Mouse (Mus musculus): ENCODE results near the gene Carm1.
"Not testable (repeated sequence)": the region's sequence is repeated elsewhere in the genome, so short reads cannot be mapped to it uniquely, and the experiment has no call there.

Gene Carm1

GRCm38 (mm10) chr9:21546789-21547074 lies at the start of gene Carm1:
Gene Carm1, plus strand, starts transcription at chr9:21546894.
- no peak for DNase-seq

DNA sequence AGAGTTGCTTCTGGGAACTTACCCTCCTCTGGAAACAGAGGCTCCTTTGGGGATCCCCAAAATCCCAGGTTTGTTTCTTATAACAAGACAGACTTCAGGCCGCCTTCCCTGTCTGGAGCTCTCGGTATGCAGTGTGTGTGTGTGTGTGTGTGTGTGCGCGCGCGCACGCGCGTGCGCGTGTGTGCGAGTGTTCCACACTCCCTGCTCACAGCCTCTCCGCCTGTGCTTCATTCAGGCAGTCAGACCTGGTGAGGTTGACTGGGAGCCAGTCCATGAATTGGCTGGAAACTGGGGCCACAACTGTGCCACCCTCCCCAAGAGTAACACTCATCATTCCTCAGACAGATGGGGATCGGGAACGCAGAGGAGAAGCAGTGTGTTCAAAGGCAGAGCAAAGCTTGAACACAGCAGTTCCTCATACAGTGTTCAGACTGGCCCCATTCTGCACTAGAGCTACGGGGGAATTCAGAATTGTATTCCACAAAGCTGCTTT lies 49.6 kb upstream of the Carm1 start:
- DNase-seq, result no peak

DNA sequence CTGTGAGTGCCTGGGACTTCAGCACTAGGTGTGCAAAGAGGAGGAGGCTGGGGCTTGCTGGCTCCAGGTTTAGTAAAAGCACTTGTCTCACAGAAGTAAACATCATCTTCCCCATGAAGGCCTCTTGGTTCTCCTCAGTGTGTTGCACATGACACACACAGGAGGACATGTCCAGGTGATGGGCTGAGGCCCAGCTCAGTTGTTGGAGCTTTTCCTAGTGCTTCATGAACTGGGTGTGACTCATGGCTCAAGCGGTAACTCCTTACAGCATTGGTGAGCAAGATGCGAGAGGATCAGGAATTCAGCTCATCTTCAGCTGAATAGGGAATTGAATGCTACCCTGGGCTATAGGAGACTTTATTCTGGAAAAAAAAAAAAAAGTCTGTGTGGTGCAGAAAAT lies 49.0 kb upstream of the Carm1 start:
- no peak for DNase-seq

DNA sequence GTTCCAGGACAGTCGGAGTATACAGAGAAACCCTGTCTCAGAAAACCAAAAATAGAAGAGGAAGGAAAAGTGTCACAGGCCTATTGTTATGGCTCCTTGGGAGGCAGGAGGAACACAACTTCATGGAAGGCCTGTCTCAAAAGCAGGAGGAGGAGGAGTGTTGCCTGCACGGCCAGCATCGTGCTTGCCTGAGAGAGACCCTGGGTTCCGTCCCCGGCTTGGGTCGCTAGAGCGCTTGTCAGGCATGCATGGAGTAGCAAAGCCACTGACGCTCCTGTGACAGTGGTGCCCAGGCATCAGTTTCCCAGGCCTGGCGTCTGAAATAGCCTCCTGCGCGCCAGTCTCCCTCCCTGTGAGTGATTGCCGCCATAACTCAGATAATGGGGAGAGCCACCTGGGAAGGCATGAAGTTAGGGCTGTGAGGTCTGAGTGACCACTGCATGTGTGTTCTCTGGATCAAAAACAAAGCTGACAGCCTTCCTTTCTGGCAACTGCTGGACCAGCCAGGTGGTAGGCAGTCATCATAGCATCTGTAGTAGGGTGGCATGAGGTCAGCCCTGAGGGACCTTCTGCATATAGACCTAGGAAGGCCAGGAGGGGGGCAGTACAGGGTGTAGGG lies 48.3 kb upstream of the Carm1 start:
- no peak for DNase-seq

DNA sequence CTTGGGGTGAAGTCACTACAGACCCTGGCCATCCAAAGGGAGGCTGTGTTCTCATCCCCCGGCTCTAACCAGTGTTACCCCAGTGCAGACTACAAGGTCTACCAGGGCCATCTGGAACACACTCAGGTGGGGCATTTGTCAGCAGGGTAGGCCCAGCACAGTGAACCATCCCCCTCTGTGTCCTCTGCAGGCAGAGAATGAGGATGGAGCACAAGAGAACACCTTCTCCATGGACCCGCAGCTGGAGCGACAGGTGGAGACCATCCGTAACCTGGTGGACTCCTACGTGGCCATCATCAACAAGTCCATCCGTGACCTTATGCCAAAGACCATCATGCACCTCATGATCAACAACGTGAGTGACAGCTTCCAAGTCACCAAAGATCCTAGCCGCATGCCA lies 43.3 kb upstream of the Carm1 start:
- no peak for DNase-seq

DNA sequence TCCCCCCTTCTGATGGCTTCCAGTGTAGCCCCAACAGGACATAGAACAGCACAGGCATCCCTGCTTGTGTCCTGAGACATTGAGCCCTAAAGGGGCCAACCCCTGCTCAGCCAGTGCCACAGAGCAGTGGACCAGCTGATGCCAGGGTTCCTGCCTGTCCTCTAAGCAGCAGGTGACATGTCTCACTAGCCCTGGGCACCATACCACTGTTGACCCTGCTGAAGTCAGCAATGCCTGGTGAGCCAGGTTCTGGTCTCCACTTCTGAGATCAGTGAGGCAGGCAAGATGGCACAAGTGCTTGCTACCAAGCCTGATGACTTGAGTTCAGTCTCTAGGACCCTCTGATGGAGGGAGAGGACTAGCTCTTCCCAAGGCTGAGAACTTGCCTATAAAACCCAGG lies 40.9 kb upstream of the Carm1 start:
- DNase-seq, result no peak

DNA sequence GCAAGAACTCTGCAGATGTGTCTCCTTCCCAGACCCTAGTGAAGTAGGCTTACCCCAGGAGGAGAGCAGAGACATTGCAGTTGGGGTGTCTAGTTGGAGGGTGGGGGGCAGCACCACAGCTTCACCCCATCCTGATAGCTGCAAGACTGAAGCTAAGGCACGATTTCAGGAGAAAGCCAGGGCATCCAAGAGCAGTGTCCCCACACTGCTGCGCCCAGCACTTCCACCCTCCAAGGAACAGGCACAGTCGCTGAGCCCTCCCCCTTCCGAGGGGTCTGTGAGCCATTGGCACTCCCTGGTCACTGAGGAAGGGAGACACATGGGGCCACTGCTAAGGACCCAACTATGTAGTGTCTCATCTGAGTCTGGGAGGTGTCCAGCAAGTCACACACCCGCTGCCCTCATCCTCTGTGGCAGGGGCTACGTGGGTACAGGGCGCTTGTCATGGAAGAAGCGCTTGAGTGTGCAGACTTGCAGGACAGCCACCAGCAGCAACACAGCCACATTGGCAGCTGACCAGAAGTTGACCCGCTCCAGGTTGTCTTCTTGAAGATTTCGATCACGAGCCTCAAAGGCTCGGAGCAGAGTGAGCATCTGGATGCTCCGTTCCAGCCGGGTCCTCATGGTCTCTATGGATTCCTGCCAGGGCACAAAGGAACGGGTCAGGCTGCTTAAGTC lies 38.8 kb upstream of the Carm1 start:
- DNase-seq, result peak in 1 of 2 experiments; percentile 41

DNA sequence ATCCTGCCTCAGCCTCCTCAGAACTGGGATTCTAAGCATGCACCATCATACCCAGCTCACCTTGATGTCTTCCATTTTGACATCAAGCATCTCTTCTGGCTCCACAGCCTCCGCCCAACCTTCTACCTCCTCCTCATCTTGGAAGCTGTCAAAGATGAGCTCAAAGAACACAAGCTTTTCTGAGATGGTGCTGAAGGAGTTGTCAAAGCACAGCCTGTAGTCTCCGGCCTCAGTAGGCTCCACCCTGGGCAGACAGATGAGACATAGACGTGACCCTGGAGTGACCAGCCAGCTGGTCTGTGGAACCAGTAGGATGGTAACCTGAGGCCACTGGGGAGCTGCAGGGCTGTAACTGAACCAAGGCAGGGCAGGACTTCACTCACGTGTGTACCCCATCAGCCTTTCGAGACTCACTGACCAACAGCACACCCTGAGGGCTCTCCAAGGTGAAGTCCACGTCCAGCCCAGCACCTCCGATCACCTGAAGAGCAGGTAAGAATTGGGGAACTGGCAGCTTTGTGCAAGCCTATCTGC lies 37.8 kb upstream of the Carm1 start:
- DNase-seq, result no peak

- DNase-seq, result peak; percentile 95 to 96
Measured at GRCm38 (mm10) chr9:21509772-21510688, 36.7 kb upstream of the Carm1 start, which contains the start of gene Tmed1. Gene Tmed1, minus strand, starts transcription at chr9:21510252.

DNA sequence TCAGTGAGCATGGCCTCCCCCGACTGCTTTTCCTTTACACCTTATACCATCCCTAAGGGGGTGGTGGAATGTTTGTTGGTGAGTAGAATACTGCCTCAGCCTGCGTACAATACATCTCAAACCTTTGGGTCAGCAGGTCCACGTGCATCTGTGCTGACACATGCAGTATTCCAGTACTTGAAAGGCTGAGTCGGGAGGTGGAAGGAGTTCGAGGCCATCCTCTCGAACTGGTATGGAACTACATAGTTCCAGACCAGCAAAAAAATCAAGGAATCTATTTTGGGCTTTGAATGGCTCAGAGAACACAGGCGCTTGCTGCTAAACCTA lies 36.0 kb upstream of the Carm1 start:
- no peak for DNase-seq

GRCm38 (mm10) chr9:21511052-21511451 lies 35.6 kb upstream of the Carm1 start:
- no peak for DNase-seq

DNA sequence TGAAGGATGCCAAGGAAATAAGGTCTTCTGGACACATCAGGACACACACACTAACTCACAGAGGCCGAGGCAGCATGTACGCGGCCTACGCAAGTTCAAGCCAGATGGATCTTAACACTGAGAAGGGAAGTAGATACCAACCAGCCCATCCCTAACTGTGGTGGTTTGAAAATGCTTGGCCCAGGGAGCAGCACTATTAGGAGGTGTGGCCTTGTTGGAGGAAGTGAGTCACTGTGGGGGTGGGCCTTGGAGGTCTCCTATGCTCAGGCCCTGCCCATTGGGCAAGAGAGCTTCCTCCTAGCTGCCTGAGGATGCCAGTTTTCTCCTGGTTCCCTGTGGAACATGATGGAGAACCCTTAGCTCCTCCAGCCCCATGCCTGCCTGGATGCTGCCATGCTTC lies 33.2 kb upstream of the Carm1 start:
- DNase-seq, result no peak

GRCm38 (mm10) chr9:21517947-21518495 lies 28.7 kb upstream of the Carm1 start:
- DNase-seq, result no peak

DNA sequence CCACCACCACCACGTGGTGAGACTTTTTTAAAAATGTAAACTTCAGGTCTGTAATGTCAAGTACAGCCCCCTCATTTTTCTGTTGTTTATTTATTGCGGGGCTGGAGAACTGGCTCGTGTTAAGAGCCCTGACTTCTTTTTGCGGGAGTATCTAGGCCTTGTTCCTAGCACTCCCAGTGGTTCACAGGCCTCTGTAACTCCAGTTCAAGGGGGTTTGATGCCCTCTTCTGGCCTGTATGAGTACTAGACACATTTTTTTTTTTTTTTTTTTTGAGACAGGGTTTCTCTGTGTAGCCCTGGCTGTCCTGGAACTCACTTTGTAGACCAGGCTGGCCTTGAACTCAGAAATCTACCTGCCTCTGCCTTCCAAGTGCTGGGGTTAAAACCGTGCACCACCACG lies 28.0 kb upstream of the Carm1 start:
- not testable (repeated sequence) for DNase-seq

GRCm38 (mm10) chr9:21525142-21525936 lies 21.4 kb upstream of the Carm1 start:
- no peak for DNase-seq

GRCm38 (mm10) chr9:21525937-21526633 lies 20.6 kb upstream of the Carm1 start, which contains the start of gene AB124611:
Gene AB124611, plus strand, starts transcription at chr9:21526176.
- no peak for DNase-seq

DNA sequence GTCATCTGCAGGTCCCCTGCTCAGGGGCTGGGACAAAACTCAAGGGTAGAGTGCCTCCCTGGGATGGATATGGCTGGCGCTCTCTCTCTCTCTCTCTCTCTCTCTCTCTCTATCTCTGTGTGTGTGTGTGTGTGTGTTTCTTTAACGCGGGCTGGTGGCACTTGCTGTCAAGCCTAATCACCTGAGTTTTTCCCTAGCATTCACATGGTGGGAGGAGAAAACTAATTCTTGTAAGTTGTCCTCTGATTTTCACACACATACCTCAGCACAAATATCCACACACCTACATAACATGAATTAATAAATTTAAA lies 20.1 kb upstream of the Carm1 start:
- DNase-seq, result no peak

DNA sequence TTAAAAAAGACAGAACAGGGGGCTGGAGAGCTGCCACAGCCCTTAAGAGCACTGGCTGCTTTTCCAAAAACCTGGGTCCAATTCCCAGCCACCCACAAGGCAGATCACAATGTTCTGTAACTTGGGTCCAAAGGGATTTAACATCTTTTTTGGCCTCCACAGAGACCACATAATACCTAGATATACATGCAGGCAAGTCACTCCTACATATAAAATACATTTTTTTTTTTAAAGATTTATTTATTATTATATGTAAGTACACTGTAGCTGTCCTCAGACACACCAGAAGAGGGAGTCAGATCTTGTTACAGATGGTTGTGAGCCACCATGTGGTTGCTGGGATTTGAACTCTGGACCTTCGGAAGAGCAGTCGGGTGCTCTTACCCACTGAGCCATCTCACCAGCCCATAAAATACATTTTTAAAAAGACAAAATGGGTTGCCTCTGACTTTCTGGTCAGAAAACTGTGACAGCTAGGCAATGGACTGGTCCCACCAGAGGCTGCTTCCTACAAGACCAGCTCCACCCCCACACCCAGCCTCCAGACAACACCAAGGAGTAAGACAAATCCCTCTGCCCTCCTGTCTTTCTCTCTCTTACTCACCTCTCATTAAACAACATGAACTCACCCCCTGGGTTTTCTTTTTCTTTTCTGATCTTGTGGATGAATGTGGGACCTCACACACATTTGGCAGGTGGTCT lies 19.4 kb upstream of the Carm1 start:
- no peak for DNase-seq

GRCm38 (mm10) chr9:21527917-21528324 lies 18.8 kb upstream of the Carm1 start:
- no peak for DNase-seq

DNA sequence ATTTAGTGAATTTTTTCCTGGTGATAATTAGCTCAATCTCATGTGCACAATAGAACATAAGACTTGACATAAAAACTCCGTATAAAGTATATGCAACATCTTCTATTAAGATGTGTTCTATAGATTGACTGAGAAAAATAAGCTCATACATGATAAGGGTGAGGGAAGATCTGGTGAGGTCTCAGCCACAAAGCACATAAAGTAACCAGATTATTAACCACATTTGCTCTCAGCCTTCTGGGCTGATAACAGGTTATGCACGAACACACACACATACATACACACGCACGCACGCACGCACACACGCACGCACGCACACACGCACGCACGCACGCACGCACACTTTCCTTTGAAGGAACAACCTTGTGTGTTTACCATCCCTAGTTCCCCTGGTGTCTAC lies 10.2 kb upstream of the Carm1 start:
- no peak for DNase-seq

DNA sequence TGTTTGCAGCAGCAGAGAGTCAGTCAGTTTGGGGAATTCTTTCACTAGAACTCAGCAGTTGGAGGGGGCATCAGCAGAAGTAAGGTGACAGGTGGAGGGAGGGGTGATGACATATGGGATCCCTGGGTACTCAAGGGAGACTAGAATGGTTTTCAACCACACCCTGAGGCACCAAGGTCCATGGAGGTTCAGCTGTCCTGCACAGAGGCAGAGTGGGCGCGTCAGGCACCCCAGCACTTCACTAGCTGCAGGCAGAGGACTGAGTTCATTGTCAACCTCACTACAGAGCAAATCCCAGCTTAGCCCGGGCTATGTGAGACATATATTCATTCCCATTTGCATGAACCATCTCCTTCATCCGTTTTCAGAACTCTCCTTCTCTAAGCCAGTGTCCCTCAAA lies 9.7 kb upstream of the Carm1 start:
- DNase-seq, result no peak
